Mouse (Mus musculus) adrenal gland, adult 18-20 months (tissue): ENCODE results near the gene Mgat4a. TPM values are rescaled to one million over a fixed set of nuclear protein-coding genes. Genes with fewer than 3 reads are reported as not detected.
"Not testable (repeated sequence)": the region's sequence is repeated elsewhere in the genome, so short reads cannot be mapped to it uniquely, and the experiment has no call there.

Source experiments
- DNase-seq, 2 experiments: peaks; one replicate each; pipeline ENCODE4 v3.0.0; 2021 to 2022; ENCODE audit warnings: low spot score in 2 of 2
- total RNA-seq, 2 experiments: library from RNA; stranded (reverse); gene quantifications; 1 replicate in 1 of 2; 2 replicates in 1 of 2; pipeline ENCODE4 v1.2.3; 2021

Gene Mgat4a
- total RNA-seq, 2 experiments from 2014 or later, result 5.9 to 6.4 TPM

GRCm38 (mm10) chr1:37533181-37533580, 7.6 kb downstream of the Mgat4a start:
- DNase-seq, result no peak

- no peak for DNase-seq
Measured at GRCm38 (mm10) chr1:37532533-37532840, 8.3 kb downstream of the Mgat4a start.

GRCm38 (mm10) chr1:37531654-37532532, 8.9 kb downstream of the Mgat4a start:
- no peak for DNase-seq

GRCm38 (mm10) chr1:37530061-37530460, 10.8 kb downstream of the Mgat4a start:
- DNase-seq, result no peak

GRCm38 (mm10) chr1:37526257-37526656, 14.6 kb downstream of the Mgat4a start:
- DNase-seq, result no peak

GRCm38 (mm10) chr1:37524669-37525068, 16.1 kb downstream of the Mgat4a start:
- DNase-seq, result no peak

- DNase-seq, result not testable (repeated sequence)
Measured at GRCm38 (mm10) chr1:37524122-37524521, 16.7 kb downstream of the Mgat4a start.

GRCm38 (mm10) chr1:37523548-37523947, 17.3 kb downstream of the Mgat4a start:
- not testable (repeated sequence) for DNase-seq

- DNase-seq, result no peak
Measured at GRCm38 (mm10) chr1:37522101-37522500, 18.7 kb downstream of the Mgat4a start.

GRCm38 (mm10) chr1:37518791-37519190, 22.0 kb downstream of the Mgat4a start:
- DNase-seq, result no peak

GRCm38 (mm10) chr1:37518124-37518720, 22.6 kb downstream of the Mgat4a start:
- no peak for DNase-seq

GRCm38 (mm10) chr1:37512961-37513431, 27.8 kb downstream of the Mgat4a start:
- no peak for DNase-seq

- no peak for DNase-seq
Measured at GRCm38 (mm10) chr1:37512109-37512640, 28.6 kb downstream of the Mgat4a start.

GRCm38 (mm10) chr1:37510193-37510592, 30.6 kb downstream of the Mgat4a start:
- no peak for DNase-seq

GRCm38 (mm10) chr1:37509437-37509836, 31.4 kb downstream of the Mgat4a start:
- no peak for DNase-seq

GRCm38 (mm10) chr1:37505348-37505730, 35.5 kb downstream of the Mgat4a start:
- no peak for DNase-seq

GRCm38 (mm10) chr1:37504716-37505347, 36.0 kb downstream of the Mgat4a start:
- DNase-seq, result no peak

- no peak for DNase-seq
Measured at GRCm38 (mm10) chr1:37503656-37504055, 37.2 kb downstream of the Mgat4a start.

- DNase-seq, result no peak
Measured at GRCm38 (mm10) chr1:37502354-37502753, 38.5 kb downstream of the Mgat4a start.

GRCm38 (mm10) chr1:37500723-37501122, 40.1 kb downstream of the Mgat4a start:
- no peak for DNase-seq

- DNase-seq, result not testable (repeated sequence)
Measured at GRCm38 (mm10) chr1:37499395-37499794, 41.4 kb downstream of the Mgat4a start.

GRCm38 (mm10) chr1:37498911-37499310, 41.9 kb downstream of the Mgat4a start:
- DNase-seq, result no peak
